Mouse (Mus musculus) liver, embryonic 12.5 days (tissue): ENCODE measurements at regions not wholly inside any gene's neighbourhood (a gene's known extent, or its start where the extent isn't known, plus 50 kb on each side); places are given as distances from the start of the nearest gene placed in this dataset.
A peak's percentile ranks its signal among the peaks of the same experiment; 100 is the strongest.

Experiments
- ATAC-seq: fragments of 200-750 bp; cut with Nextera tagmentation; 2 replicates; pipeline ENCODE4 v1.8.0; 2017; ENCODE audit warnings: moderate number of reproducible peaks, mild to moderate bottlenecking, moderate library complexity
- H3K27ac ChIP-seq: fragments of 300-500 bp; sonication (generic); 2 replicates; pipeline ENCODE4 v1.5.1; 2016; ENCODE audit warnings: mild to moderate bottlenecking
- H3K27me3 ChIP-seq: fragments of 300-500 bp; sonication (generic); replicated peaks from 2 replicates; pipeline ENCODE4 v1.6.1; 2016; ENCODE audit warnings: mild to moderate bottlenecking, moderate library complexity
- H3K36me3 ChIP-seq: fragments of 300-500 bp; sonication (generic); 2 replicates; pipeline ENCODE4 v1.6.1; 2016; ENCODE audit warnings: mild to moderate bottlenecking, moderate library complexity
- H3K4me1 ChIP-seq: fragments of 300-500 bp; sonication (generic); 2 replicates; pipeline ENCODE4 v1.6.1; 2016
- H3K4me2 ChIP-seq: fragments of 300-500 bp; sonication (generic); 2 replicates; pipeline ENCODE4 v1.6.1; 2016; ENCODE audit warnings: mild to moderate bottlenecking, moderate library complexity
- H3K4me3 ChIP-seq: fragments of 300-500 bp; sonication (generic); 2 replicates; pipeline ENCODE4 v1.5.1; 2016; ENCODE audit warnings: mild to moderate bottlenecking, moderate library complexity
- H3K9ac ChIP-seq: fragments of 300-500 bp; sonication (generic); 2 replicates; pipeline ENCODE4 v1.6.1; 2016; ENCODE audit warnings: mild to moderate bottlenecking, moderate library complexity
- H3K9me3 ChIP-seq: fragments of 300-500 bp; sonication (generic); replicated peaks from 2 replicates; pipeline ENCODE4 v1.6.1; 2016; ENCODE audit warnings: mild to moderate bottlenecking, moderate library complexity
- WGBS: fragments of 180-500 bp; shearing (Covaris S2); methylation state at CpG from one replicate; pipeline ENCODE4 v1.1.7; 2016; ENCODE audit not compliant: insufficient replicate concordance; 5-methylcytosine and 5-hydroxymethylcytosine counted together

GRCm38 (mm10) chr5:119374861-119375260 is 295.6 kb upstream of the Tbx3 start:
- Histone ChIP-seq H3K4me1 (0 out of 2 replicates have a peak, but pooled peaks cover 5% of the 10 kb centered on the region), H3K27ac (no peak overlapping the region), H3K4me2 (no peak overlapping the region), H3K4me3 (no peak overlapping the region), H3K36me3 (no peaks in the 10 kb centered on the region), H3K9me3 (no peaks in the 10 kb centered on the region), H3K9ac (no peak overlapping the region), H3K27me3 (no peaks in the 10 kb centered on the region)
- 79% methylated on average over 3 of the region's 3 CpGs for WGBS
- ATAC-seq = no peak

- Histone ChIP-seq H3K9me3 (0 out of 2 replicates have a peak, but pooled peaks cover 3% of the 10 kb centered on the region), H3K9ac (no peak overlapping the region), H3K4me2 (no peak overlapping the region), H3K27me3 (no peaks in the 10 kb centered on the region), H3K27ac (no peak overlapping the region), H3K36me3 (no peaks in the 10 kb centered on the region), H3K4me3 (no peak overlapping the region), H3K4me1 (0 out of 2 replicates have a peak, but pooled peaks cover 5% of the 10 kb centered on the region)
- no peak for ATAC-seq
- 43% methylated on average over 8 of the region's 8 CpGs for WGBS
Observed at GRCm38 (mm10) chr5:119378261-119378660, 292.2 kb upstream of the Tbx3 start.

GRCm38 (mm10) chr5:119379915-119380432 is 290.5 kb upstream of the Tbx3 start:
- 62% methylated on average over 6 of the region's 6 CpGs for WGBS
- Histone ChIP-seq H3K4me3 (no peak overlapping the region), H3K27me3 (no peaks in the 10 kb centered on the region), H3K4me2 (no peak overlapping the region), H3K9ac (no peak overlapping the region), H3K27ac (no peak overlapping the region), H3K9me3 (0 out of 2 replicates have a peak, but pooled peaks cover 3% of the 10 kb centered on the region), H3K4me1 (0 out of 2 replicates have a peak, but pooled peaks cover 5% of the 10 kb centered on the region), H3K36me3 (no peaks in the 10 kb centered on the region)
- no peak for ATAC-seq

- no peak for ATAC-seq
- Histone ChIP-seq H3K4me1 (0 out of 2 replicates have a peak, but pooled peaks cover 12% of the 10 kb centered on the region), H3K9me3 (0 out of 2 replicates have a peak, but pooled peaks cover 3% of the 10 kb centered on the region), H3K9ac (no peak overlapping the region), H3K27ac (no peak overlapping the region), H3K4me3 (no peak overlapping the region), H3K4me2 (no peak overlapping the region), H3K36me3 (no peaks in the 10 kb centered on the region), H3K27me3 (no peaks in the 10 kb centered on the region)
- 81% methylated on average over 12 of the region's 12 CpGs for WGBS
Observed at GRCm38 (mm10) chr5:119381495-119381894, 289.0 kb upstream of the Tbx3 start.

GRCm38 (mm10) chr5:119385506-119385905 is 285.0 kb upstream of the Tbx3 start:
- Histone ChIP-seq H3K4me1 (0 out of 2 replicates have a peak, but pooled peaks cover 7% of the 10 kb centered on the region), H3K27me3 (no peaks in the 10 kb centered on the region), H3K4me2 (no peak overlapping the region), H3K27ac (no peak overlapping the region), H3K9ac (no peak overlapping the region), H3K9me3 (0 out of 2 replicates have a peak, but pooled peaks cover 3% of the 10 kb centered on the region), H3K4me3 (no peak overlapping the region), H3K36me3 (no peaks in the 10 kb centered on the region)
- ATAC-seq = no peak
- WGBS = 78% methylated on average over 10 of the region's 10 CpGs

- Histone ChIP-seq H3K4me1 (0 out of 2 replicates have a peak, but pooled peaks cover 7% of the 10 kb centered on the region), H3K9ac (no peak overlapping the region), H3K27ac (no peak overlapping the region), H3K9me3 (0 out of 2 replicates have a peak, but pooled peaks cover 3% of the 10 kb centered on the region), H3K4me3 (no peak overlapping the region), H3K36me3 (no peaks in the 10 kb centered on the region), H3K4me2 (no peak overlapping the region), H3K27me3 (no peaks in the 10 kb centered on the region)
- no peak for ATAC-seq
- 72% methylated on average over 8 of the region's 8 CpGs for WGBS
Observed at GRCm38 (mm10) chr5:119386821-119387220, 283.6 kb upstream of the Tbx3 start.

GRCm38 (mm10) chr5:119387261-119387660 is 283.2 kb upstream of the Tbx3 start:
- Histone ChIP-seq H3K36me3 (no peaks in the 10 kb centered on the region), H3K4me3 (no peak overlapping the region), H3K9ac (no peak overlapping the region), H3K4me1 (0 out of 2 replicates have a peak, but pooled peaks cover 7% of the 10 kb centered on the region), H3K9me3 (no peaks in the 10 kb centered on the region), H3K27ac (no peak overlapping the region), H3K4me2 (no peak overlapping the region), H3K27me3 (no peaks in the 10 kb centered on the region)
- ATAC-seq = no peak
- 43% methylated on average over 2 of the region's 2 CpGs for WGBS

GRCm38 (mm10) chr5:119388841-119389240 is 281.6 kb upstream of the Tbx3 start:
- H3K27ac ChIP-seq = no peak overlapping the region
- no peak overlapping the region for H3K4me2 ChIP-seq
- H3K9ac ChIP-seq = no peak overlapping the region
- H3K4me3 ChIP-seq = no peak overlapping the region
- no peaks in the 10 kb centered on the region for H3K36me3 ChIP-seq
- no peaks in the 10 kb centered on the region for H3K27me3 ChIP-seq
- 0 out of 2 replicates have a peak, but pooled peaks cover 7% of the 10 kb centered on the region for H3K4me1 ChIP-seq
- no peak for ATAC-seq
- 59% methylated on average over 5 of the region's 5 CpGs for WGBS
- H3K9me3 ChIP-seq = no peaks in the 10 kb centered on the region

- Histone ChIP-seq H3K4me1 (0 out of 2 replicates have a peak, but pooled peaks cover 7% of the 10 kb centered on the region), H3K9ac (no peak overlapping the region), H3K27ac (no peak overlapping the region), H3K9me3 (no peaks in the 10 kb centered on the region), H3K4me2 (no peak overlapping the region), H3K27me3 (no peaks in the 10 kb centered on the region), H3K4me3 (no peak overlapping the region), H3K36me3 (no peaks in the 10 kb centered on the region)
- no peak for ATAC-seq
- WGBS = 77% methylated on average over 9 of the region's 9 CpGs
Observed at GRCm38 (mm10) chr5:119389384-119389783, 281.1 kb upstream of the Tbx3 start.

GRCm38 (mm10) chr5:119389857-119390256 is 280.6 kb upstream of the Tbx3 start:
- no peaks in the 10 kb centered on the region for H3K36me3 ChIP-seq
- H3K4me3 ChIP-seq = no peak overlapping the region
- no peaks in the 10 kb centered on the region for H3K27me3 ChIP-seq
- H3K4me1 ChIP-seq = 0 out of 2 replicates have a peak, but pooled peaks cover 7% of the 10 kb centered on the region
- no peak overlapping the region for H3K4me2 ChIP-seq
- 83% methylated on average over 7 of the region's 7 CpGs for WGBS
- H3K9me3 ChIP-seq = no peaks in the 10 kb centered on the region
- H3K27ac ChIP-seq = no peak overlapping the region
- no peak overlapping the region for H3K9ac ChIP-seq
- ATAC-seq = no peak

- H3K27ac ChIP-seq = no peak overlapping the region
- ATAC-seq = no peak
- H3K9me3 ChIP-seq = no peaks in the 10 kb centered on the region
- no peak overlapping the region for H3K9ac ChIP-seq
- peaks cover 23% of the 10 kb centered on the region for H3K4me1 ChIP-seq
- no peak overlapping the region for H3K4me3 ChIP-seq
- H3K36me3 ChIP-seq = no peaks in the 10 kb centered on the region
- H3K4me2 ChIP-seq = no peak overlapping the region
- no peaks in the 10 kb centered on the region for H3K27me3 ChIP-seq
- 34% methylated on average over 5 of the region's 5 CpGs for WGBS
Observed at GRCm38 (mm10) chr5:119398475-119398874, 272.0 kb upstream of the Tbx3 start.

- WGBS = 3% methylated on average over 6 of the region's 6 CpGs
- H3K9ac ChIP-seq = no peak overlapping the region
- no peaks in the 10 kb centered on the region for H3K9me3 ChIP-seq
- no peak overlapping the region for H3K4me2 ChIP-seq
- peaks cover 23% of the 10 kb centered on the region for H3K4me1 ChIP-seq
- no peak overlapping the region for H3K4me3 ChIP-seq
- H3K27me3 ChIP-seq = no peaks in the 10 kb centered on the region
- no peaks in the 10 kb centered on the region for H3K36me3 ChIP-seq
- ATAC-seq = no peak
- H3K27ac ChIP-seq = peak overlapping the region; percentile 41; the same call in 1 of the 2 replicates
Observed at GRCm38 (mm10) chr5:119400223-119400935, 270.1 kb upstream of the Tbx3 start.
